Mouse (Mus musculus): Measurements from ENCODE around the gene Col9a2.

Col9a2 gene

GRCm38 (mm10) chr4:121077915-121078646, 38.9 kb downstream of the Col9a2 start:
- no peak for DNase-seq (ENCODE audit: low read depth, low spot score)

GRCm38 (mm10) chr4:121080395-121080794, 41.2 kb downstream of the Col9a2 start:
- no peak for DNase-seq (ENCODE audit: low read depth, low spot score)

- DNase-seq (ENCODE audit: low read depth, low spot score), result no peak
Measured at GRCm38 (mm10) chr4:121084506-121084905, 45.3 kb downstream of the Col9a2 start.

GRCm38 (mm10) chr4:121088696-121089095, 49.5 kb downstream of the Col9a2 start:
- DNase-seq (ENCODE audit: low read depth, low spot score), result no peak

- no peak for DNase-seq (ENCODE audit: low read depth, low spot score)
Measured at GRCm38 (mm10) chr4:121090211-121090610, 51.0 kb downstream of the Col9a2 start.

GRCm38 (mm10) chr4:121097650-121098378, 58.6 kb downstream of the Col9a2 start, which contains the start of gene Zmpste24:
Zmpste24 (minus strand) TSS chr4:121098241.
- DNase-seq (ENCODE audit: low read depth, low spot score), result peak; percentile 94

- DNase-seq (ENCODE audit: low read depth, low spot score), result peak; percentile 77
Measured at GRCm38 (mm10) chr4:121103304-121103703, 64.1 kb downstream of the Col9a2 start.

Data from telencephalon, adult 2 months (tissue).